Mouse (Mus musculus) retina, postnatal 1 day (tissue): ENCODE data around the gene Btg3.
A peak's percentile ranks its signal among the peaks of the same experiment; 100 is the strongest.
"Not testable (repeated sequence)": the region's sequence is repeated elsewhere in the genome, so short reads cannot be mapped to it uniquely, and the experiment has no call there.

ENCODE experiments used
- DNase-seq: peaks from one replicate; pipeline ENCODE4 v3.0.0-alpha.2; 2012

Btg3 gene

GRCm38 (mm10) chr16:78376745-78377570, at the start of gene Btg3:
Gene Btg3, minus strand, starts transcription at chr16:78377192.
- DNase-seq = peak; percentile 96

- no peak for DNase-seq
These were observed 40.7 kb upstream of the Btg3 start for GRCm38 (mm10) chr16:78417733-78418132.

- DNase-seq = no peak
These were observed 39.5 kb upstream of the Btg3 start for GRCm38 (mm10) chr16:78416500-78416899.

- no peak for DNase-seq
These were observed 33.0 kb upstream of the Btg3 start for GRCm38 (mm10) chr16:78409991-78410390.

- DNase-seq = no peak
These were observed 30.9 kb upstream of the Btg3 start for GRCm38 (mm10) chr16:78407855-78408254.

GRCm38 (mm10) chr16:78406657-78407056, 29.7 kb upstream of the Btg3 start:
- DNase-seq = no peak

- no peak for DNase-seq
These were observed 25.3 kb upstream of the Btg3 start for GRCm38 (mm10) chr16:78402316-78402715.

GRCm38 (mm10) chr16:78399423-78399822, 22.4 kb upstream of the Btg3 start:
- DNase-seq = no peak

- DNase-seq = no peak
These were observed 21.7 kb upstream of the Btg3 start for GRCm38 (mm10) chr16:78398734-78399133.

GRCm38 (mm10) chr16:78391354-78391753, 14.4 kb upstream of the Btg3 start:
- DNase-seq = no peak

GRCm38 (mm10) chr16:78389986-78390385, 13.0 kb upstream of the Btg3 start:
- no peak for DNase-seq

- DNase-seq = peak; percentile 21
These were observed 12.1 kb upstream of the Btg3 start for GRCm38 (mm10) chr16:78389122-78389521.

- no peak for DNase-seq
These were observed 1.5 kb upstream of the Btg3 start for GRCm38 (mm10) chr16:78378493-78378892.

GRCm38 (mm10) chr16:78375821-78376691, 936 bp downstream of the Btg3 start:
- peak; percentile 64 for DNase-seq

- peak; percentile 9 for DNase-seq
These were observed 1.8 kb downstream of the Btg3 start for GRCm38 (mm10) chr16:78375222-78375621.

GRCm38 (mm10) chr16:78373743-78374142, 3.2 kb downstream of the Btg3 start:
- no peak for DNase-seq

- DNase-seq = no peak
These were observed 4.2 kb downstream of the Btg3 start for GRCm38 (mm10) chr16:78372786-78373185.

GRCm38 (mm10) chr16:78371491-78372046, 5.4 kb downstream of the Btg3 start:
- DNase-seq = no peak

GRCm38 (mm10) chr16:78364554-78364953, 12.4 kb downstream of the Btg3 start:
- not testable (repeated sequence) for DNase-seq

- no peak for DNase-seq
These were observed 15.5 kb downstream of the Btg3 start for GRCm38 (mm10) chr16:78361466-78361865.

GRCm38 (mm10) chr16:78357757-78358156, 19.2 kb downstream of the Btg3 start:
- DNase-seq = peak; percentile 12

- no peak for DNase-seq
These were observed 29.6 kb downstream of the Btg3 start for GRCm38 (mm10) chr16:78347328-78347926.
